Mouse (Mus musculus) liver, embryonic 15.5 days (tissue): ENCODE data around the gene Tmem184b. TPM values are rescaled to one million over a fixed set of nuclear protein-coding genes. Genes with fewer than 3 reads are reported as not detected.

Source experiments
- ATAC-seq: fragments of 200-750 bp; cut with Nextera tagmentation; 2 replicates; pipeline ENCODE4 v1.8.0; 2017; ENCODE audit warnings: moderate number of reproducible peaks, mild to moderate bottlenecking, moderate library complexity; ENCODE audit not compliant: insufficient read depth
- H3K27ac ChIP-seq: fragments of 300-500 bp; sonication (generic); replicated peaks from 2 replicates; pipeline ENCODE4 v1.5.1; 2015; ENCODE audit warnings: mild to moderate bottlenecking, inconsistent platforms
- H3K27me3 ChIP-seq: fragments of 300-500 bp; sonication (generic); 2 replicates; pipeline ENCODE4 v1.6.1; 2015; ENCODE audit warnings: mild to moderate bottlenecking, inconsistent platforms
- H3K36me3 ChIP-seq: fragments of 300-500 bp; sonication (generic); replicated peaks from 2 replicates; pipeline ENCODE4 v1.6.1; 2015; ENCODE audit warnings: moderate library complexity, mild to moderate bottlenecking, inconsistent platforms
- H3K4me1 ChIP-seq: fragments of 300-500 bp; sonication (generic); replicated peaks from 2 replicates; pipeline ENCODE4 v1.6.1; 2015; ENCODE audit warnings: inconsistent platforms
- H3K4me2 ChIP-seq: fragments of 300-500 bp; sonication (generic); 2 replicates; pipeline ENCODE4 v1.6.1; 2015; ENCODE audit warnings: moderate library complexity, mild to moderate bottlenecking, inconsistent platforms
- H3K4me3 ChIP-seq: fragments of 300-500 bp; sonication (generic); replicated peaks from 2 replicates; pipeline ENCODE4 v1.5.1; 2015; ENCODE audit warnings: mild to moderate bottlenecking, inconsistent platforms
- H3K9ac ChIP-seq: fragments of 300-500 bp; sonication (generic); 2 replicates; pipeline ENCODE4 v1.6.1; 2015; ENCODE audit warnings: moderate library complexity, mild to moderate bottlenecking, inconsistent platforms
- H3K9me3 ChIP-seq: fragments of 300-500 bp; sonication (generic); replicated peaks from 2 replicates; pipeline ENCODE4 v1.6.1; 2016; ENCODE audit warnings: inconsistent platforms
- WGBS: fragments of 180-500 bp; shearing (Covaris S2); methylation state at CpG from one replicate; pipeline ENCODE4 v1.1.7; 2015; ENCODE audit warnings: mixed read lengths; ENCODE audit not compliant: insufficient replicate concordance; 5-methylcytosine and 5-hydroxymethylcytosine counted together
- polyA plus RNA-seq: library from polyadenylated mRNA; unstranded; fragments of >200 nt; fragmentation: Nextera tagmentation; extraction: Ambion mirVana; gene quantifications from 2 replicates; pipeline ENCODE4 v1.2.1, GENCODE M21; 2015

Gene Tmem184b
- polyA plus RNA-seq, 1 experiment from 2014 or later = 11.7 TPM

DNA sequence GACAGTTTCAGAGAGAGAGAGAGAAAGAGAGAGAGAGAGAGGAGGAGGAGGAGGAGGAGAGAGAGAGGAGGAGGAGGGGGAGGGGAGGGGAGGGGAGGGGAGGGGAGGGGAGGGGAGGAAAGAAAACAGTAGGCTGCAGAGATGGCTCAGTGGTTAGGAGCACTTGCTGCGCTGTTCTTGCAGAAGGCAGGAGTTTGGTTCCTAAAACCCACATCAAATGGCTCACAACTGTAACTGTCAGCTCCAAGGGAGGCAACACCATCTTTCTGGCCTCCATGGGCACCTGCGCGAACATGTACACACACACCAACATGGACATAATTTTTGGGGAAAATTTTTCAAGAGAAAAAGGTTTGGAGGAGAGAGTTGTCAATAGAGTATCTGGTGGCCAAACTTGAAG lies 9.8 kb upstream of the Tmem184b start:
- no peak for ATAC-seq
- no peak overlapping the region for H3K4me2 ChIP-seq
- H3K4me3 ChIP-seq = no peak overlapping the region
- no peaks in the 10 kb centered on the region for H3K36me3 ChIP-seq
- no peak overlapping the region for H3K27ac ChIP-seq
- H3K4me1 ChIP-seq = peaks cover 34% of the 10 kb centered on the region
- 80% methylated on average over 3 of the region's 3 CpGs for WGBS
- no peaks in the 10 kb centered on the region for H3K27me3 ChIP-seq
- no peak overlapping the region for H3K9ac ChIP-seq
- no peaks in the 10 kb centered on the region for H3K9me3 ChIP-seq

DNA sequence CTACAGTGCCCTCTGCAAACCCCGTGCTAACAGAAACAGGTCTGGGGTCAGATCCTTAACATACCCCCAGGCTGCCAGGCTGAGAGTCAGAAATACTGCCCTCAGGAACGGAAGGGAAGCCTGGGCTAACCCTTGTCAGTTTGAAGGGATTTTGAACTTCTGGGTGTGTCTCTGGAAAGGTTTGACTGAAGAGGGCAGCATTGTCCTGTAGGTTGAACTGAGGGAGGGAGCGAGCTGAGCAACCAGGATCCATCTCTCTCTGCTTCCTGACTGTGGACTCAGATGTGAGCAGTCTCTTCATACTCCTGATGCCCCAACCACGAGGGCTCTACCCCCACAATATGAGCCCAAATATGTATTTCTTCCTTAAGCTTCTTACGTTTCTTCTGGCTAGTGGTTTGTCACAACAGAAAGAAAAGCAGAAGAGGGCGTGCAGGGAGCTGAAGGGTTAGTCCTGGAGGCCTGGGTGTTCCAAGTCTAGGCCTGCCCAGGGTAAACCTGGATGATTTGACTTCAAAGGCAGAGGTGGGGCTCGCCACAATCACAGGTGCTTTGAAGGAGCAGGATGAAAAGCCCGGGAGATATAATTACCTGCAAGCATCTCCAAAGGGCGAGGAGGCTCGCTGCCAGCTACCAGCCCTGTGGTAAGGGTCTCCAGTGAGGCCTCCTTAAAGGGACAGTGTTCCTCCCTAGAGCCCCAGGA lies 8.1 kb upstream of the Tmem184b start:
- Histone ChIP-seq H3K9ac (no peak overlapping the region), H3K27ac (no peak overlapping the region), H3K36me3 (no peaks in the 10 kb centered on the region), H3K4me2 (no peak overlapping the region), H3K9me3 (no peaks in the 10 kb centered on the region), H3K4me1 (peaks cover 27% of the 10 kb centered on the region), H3K27me3 (no peaks in the 10 kb centered on the region), H3K4me3 (no peak overlapping the region)
- 50% methylated on average over 10 of the region's 10 CpGs for WGBS
- ATAC-seq = no peak

DNA sequence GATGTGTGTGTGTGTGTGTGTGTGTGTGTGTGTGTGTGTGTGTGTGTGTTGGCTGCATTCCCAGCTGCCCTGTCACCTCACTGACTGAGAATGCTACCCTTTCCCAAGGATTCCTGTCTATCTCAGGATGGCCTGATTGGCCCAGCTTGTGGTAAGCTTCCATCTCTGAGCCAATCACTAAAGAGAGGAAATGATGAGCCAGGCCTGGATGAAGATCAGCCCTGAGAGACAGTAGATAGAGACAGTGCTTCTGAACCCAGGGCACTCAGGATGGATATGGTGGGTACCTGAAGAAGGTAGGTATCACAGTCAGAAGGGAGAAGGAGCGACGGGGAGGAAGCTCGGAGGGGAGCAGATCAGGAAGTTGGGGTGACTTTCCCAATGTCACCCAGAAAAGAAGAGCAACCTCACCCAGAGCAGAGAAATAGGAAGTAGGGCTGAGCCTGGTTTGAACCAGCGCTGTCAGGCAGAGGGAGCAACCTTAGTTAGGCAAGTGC lies 5.8 kb upstream of the Tmem184b start:
- H3K27ac ChIP-seq = peak overlapping the region; percentile 51; the same call in 1 of the 2 replicates
- no peak for ATAC-seq
- H3K4me1 ChIP-seq = peaks cover 19% of the 10 kb centered on the region
- peaks cover 6% of the 10 kb centered on the region for H3K27me3 ChIP-seq
- no peak overlapping the region for H3K4me3 ChIP-seq
- no peaks in the 10 kb centered on the region for H3K9me3 ChIP-seq
- 36% methylated on average over 4 of the region's 4 CpGs for WGBS
- no peak overlapping the region for H3K9ac ChIP-seq
- H3K36me3 ChIP-seq = no peaks in the 10 kb centered on the region
- no peak overlapping the region for H3K4me2 ChIP-seq

DNA sequence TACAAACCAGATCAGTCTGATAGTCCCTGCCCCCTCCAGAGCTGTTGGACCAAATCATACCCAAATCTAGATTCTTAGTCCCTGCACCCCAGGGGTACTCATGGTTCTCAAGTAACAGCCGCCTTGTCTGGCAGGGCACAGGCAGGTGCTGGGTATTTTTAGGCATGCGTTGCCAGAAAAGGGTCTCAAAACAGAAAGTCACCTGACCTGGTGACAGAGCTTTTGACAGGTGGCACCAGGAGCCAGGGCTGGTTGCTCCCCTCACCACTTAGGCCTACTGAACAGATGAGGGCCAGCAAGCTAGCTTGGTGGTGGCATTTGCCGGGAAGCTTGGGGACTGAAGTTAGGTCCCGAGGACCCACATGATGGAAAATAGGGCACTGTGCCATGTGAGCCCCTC lies 3.2 kb upstream of the Tmem184b start:
- H3K9ac ChIP-seq = no peak overlapping the region
- peaks cover 28% of the 10 kb centered on the region for H3K4me1 ChIP-seq
- H3K27me3 ChIP-seq = peaks cover 8% of the 10 kb centered on the region
- no peaks in the 10 kb centered on the region for H3K36me3 ChIP-seq
- H3K4me2 ChIP-seq = no peak overlapping the region
- H3K27ac ChIP-seq = no peak overlapping the region
- ATAC-seq = no peak
- 70% methylated on average over 4 of the region's 4 CpGs for WGBS
- no peak overlapping the region for H3K4me3 ChIP-seq
- no peaks in the 10 kb centered on the region for H3K9me3 ChIP-seq

DNA sequence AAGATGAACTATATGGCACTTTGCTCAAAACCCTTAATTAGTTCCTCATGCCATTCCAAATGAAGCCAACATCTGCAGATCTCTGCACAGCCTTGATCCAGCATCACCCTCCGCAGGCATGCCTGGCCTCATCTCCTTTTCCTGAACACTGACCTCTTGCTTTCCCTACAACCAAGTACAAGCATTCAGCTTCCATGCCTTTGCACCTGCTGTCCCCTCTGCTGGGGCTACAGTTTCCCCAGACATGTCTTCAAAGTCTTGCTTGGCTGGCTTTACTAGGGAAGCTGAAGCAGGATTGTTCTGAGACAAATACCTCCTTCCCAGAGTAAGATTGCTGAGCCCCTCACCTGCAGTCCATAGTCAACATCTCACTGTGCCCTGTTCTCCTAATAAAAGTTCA lies 908 bp upstream of the Tmem184b start:
- ATAC-seq = no peak
- WGBS = 50% methylated on average over 1 of the region's 1 CpGs
- Histone ChIP-seq H3K9me3 (no peaks in the 10 kb centered on the region), H3K27me3 (peaks cover 8% of the 10 kb centered on the region), H3K4me3 (no peak overlapping the region), H3K27ac (no peak overlapping the region), H3K9ac (no peak overlapping the region), H3K36me3 (no peaks in the 10 kb centered on the region), H3K4me2 (no peak overlapping the region), H3K4me1 (peaks cover 41% of the 10 kb centered on the region)

DNA sequence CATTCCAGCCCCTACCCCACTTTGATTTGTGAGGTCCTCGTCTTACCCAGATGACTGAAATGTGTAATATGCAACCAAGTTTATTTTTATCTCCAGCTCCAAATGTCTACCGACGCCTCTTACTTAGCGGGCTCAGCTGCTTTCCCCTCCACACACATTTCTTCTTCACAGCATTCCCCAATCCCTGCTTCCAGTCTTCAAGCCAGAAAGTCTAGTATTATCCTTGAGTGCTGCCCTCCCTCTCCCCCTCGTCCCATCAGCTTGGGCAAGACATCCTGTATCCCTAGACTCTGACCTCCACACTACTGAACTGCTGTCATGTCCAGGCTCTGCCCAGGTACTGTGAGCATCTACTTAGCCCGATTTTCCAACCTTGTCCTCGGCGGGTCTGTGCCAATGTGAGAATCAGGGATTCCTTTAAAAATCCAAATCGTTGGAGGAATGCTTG lies 418 bp upstream of the Tmem184b start:
- no peaks in the 10 kb centered on the region for H3K36me3 ChIP-seq
- peaks cover 8% of the 10 kb centered on the region for H3K27me3 ChIP-seq
- peaks cover 38% of the 10 kb centered on the region for H3K4me1 ChIP-seq
- no peak for ATAC-seq
- H3K4me2 ChIP-seq = peak overlapping the region; percentile 97
- H3K27ac ChIP-seq = no peak overlapping the region
- peak overlapping the region; percentile 66 for H3K9ac ChIP-seq
- H3K4me3 ChIP-seq = peak overlapping the region; percentile 75
- H3K9me3 ChIP-seq = no peaks in the 10 kb centered on the region
- WGBS = 12% methylated on average over 9 of the region's 9 CpGs

DNA sequence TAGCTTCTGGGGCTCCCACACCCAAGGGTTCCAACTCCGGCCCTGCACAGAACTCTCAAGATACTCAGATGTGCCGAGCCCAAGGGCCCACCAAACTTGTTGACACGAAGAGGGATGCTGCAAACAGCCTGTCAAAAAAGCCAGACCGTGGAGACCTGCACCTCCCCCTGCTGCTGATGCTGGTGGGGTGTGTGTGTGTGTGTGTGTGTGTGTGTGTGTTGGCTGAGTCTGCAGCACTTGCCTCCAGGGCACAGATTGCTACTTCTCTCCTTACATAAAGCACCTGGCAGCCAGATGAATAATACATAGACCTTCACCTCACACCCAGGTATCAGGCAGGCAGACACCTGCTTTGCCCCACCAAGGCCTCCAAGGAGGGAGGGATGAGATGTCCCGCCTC lies 1.2 kb downstream of the Tmem184b start:
- Histone ChIP-seq H3K4me2 (peak overlapping the region; percentile 97), H3K36me3 (no peaks in the 10 kb centered on the region), H3K4me3 (peak overlapping the region; percentile 75), H3K4me1 (peaks cover 33% of the 10 kb centered on the region), H3K27me3 (peaks cover 8% of the 10 kb centered on the region), H3K9ac (no peak overlapping the region), H3K9me3 (no peaks in the 10 kb centered on the region), H3K27ac (no peak overlapping the region)
- ATAC-seq = no peak
- WGBS = 21% methylated on average over 5 of the region's 5 CpGs

DNA sequence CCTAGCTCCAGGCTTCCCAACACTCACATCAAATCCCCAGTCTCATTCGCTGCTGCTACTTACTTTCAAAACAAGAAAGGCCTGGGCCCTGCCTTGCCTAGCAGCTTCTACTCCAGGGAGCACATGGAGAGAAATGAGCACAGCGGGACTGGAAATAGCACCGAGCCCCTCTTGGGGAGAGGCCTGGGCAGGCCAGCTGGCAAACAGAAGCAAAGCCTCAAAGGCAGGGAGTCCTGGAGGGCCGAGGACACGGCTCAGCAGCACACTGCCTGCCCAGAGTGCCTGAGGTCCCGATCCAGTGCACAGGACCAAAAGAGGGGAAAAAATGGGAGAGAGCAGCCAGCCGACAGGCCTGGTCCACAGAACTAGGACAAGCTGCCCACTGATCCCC lies 2.4 kb downstream of the Tmem184b start:
- no peaks in the 10 kb centered on the region for H3K36me3 ChIP-seq
- H3K9me3 ChIP-seq = no peaks in the 10 kb centered on the region
- H3K4me3 ChIP-seq = no peak overlapping the region
- no peak for ATAC-seq
- H3K4me1 ChIP-seq = peaks cover 41% of the 10 kb centered on the region
- WGBS = 59% methylated on average over 7 of the region's 7 CpGs
- H3K4me2 ChIP-seq = no peak overlapping the region
- no peak overlapping the region for H3K9ac ChIP-seq
- H3K27ac ChIP-seq = no peak overlapping the region
- H3K27me3 ChIP-seq = peaks cover 8% of the 10 kb centered on the region

DNA sequence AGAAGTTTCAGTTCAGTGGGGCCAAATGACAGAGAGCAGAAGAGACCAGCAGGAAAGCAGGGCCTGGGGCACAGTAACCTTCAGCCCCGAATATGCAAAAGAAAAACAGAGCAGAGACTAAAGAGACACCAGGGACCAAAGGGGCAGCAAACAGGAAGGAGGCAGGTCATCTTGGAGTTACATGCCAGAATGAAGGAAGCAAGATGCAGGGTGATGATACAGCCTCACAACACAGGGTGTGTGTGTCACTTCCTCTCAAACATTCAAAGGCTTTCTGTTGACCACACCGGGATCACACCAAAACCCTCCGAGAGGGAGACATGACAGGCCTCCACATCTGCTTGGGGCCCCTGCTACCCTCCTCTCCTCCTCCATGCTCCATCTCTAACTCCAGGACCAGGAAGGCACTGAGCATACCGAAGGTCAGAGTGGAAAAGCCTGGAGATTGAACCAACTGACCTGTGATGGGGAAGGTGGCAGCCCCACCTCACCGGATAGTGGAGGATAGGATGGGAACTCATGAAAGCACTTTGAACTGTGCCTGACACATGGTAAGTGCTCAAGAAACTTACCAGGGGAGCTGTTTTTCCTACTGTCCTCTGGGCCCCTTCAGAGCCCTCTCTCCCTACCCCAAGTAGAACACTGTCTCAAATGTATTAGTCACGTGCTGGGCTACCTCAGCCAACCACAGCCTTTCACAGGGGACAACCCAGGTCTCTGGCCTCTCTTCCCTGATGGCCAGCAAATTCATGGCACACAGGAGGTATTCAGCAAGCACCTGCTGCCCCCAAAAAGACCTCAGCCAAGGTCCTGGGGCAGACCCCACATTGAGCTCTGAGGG lies 3.0 kb downstream of the Tmem184b start:
- no peak overlapping the region for H3K27ac ChIP-seq
- H3K4me1 ChIP-seq = peaks cover 41% of the 10 kb centered on the region
- H3K27me3 ChIP-seq = peaks cover 8% of the 10 kb centered on the region
- no peaks in the 10 kb centered on the region for H3K9me3 ChIP-seq
- no peak overlapping the region for H3K9ac ChIP-seq
- no peaks in the 10 kb centered on the region for H3K36me3 ChIP-seq
- H3K4me3 ChIP-seq = no peak overlapping the region
- WGBS = 25% methylated on average over 6 of the region's 6 CpGs
- ATAC-seq = no peak
- no peak overlapping the region for H3K4me2 ChIP-seq

DNA sequence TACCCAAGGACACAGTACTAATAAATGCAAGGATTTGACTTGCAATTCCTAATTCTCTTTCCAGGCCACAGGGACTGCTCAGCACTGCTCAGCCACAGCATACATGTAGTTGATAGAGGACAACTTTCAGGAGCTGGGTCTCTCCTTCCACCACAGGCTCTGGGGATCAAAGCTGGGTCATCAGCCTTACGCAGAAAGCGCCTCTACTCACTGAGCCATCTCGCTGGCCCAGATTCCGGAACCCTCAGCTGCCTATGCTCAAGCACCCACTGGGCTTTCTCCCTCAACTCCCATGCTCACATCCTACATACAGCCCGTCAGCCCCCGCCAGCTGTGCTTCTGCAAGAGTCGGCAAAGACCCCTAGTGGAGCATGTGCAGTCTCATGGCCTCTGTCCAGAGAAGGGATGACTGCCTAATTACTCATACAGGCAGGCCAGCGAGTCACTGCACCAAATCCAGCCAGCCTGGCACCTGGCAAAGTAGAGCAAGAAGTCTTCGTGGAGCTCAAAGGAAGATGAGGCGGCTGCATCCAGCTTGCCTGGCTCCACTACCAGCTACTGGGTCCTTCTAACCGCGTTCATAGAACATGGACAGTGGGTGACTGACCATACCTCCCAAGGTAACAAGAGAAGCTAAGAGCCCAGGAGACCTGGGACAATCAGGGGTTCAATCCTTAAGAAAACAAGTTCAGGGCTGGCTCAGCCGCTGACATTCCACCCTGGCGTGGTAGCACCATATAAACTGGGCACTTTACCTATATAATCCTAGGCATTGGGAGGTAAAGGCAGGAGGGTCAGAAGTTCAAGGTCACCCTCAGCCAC lies 3.9 kb downstream of the Tmem184b start:
- Histone ChIP-seq H3K9ac (no peak overlapping the region), H3K36me3 (no peaks in the 10 kb centered on the region), H3K9me3 (no peaks in the 10 kb centered on the region), H3K4me2 (no peak overlapping the region), H3K27ac (no peak overlapping the region), H3K4me3 (no peak overlapping the region), H3K4me1 (peaks cover 42% of the 10 kb centered on the region), H3K27me3 (peaks cover 5% of the 10 kb centered on the region)
- no peak for ATAC-seq
- WGBS = 79% methylated on average over 14 of the region's 14 CpGs

DNA sequence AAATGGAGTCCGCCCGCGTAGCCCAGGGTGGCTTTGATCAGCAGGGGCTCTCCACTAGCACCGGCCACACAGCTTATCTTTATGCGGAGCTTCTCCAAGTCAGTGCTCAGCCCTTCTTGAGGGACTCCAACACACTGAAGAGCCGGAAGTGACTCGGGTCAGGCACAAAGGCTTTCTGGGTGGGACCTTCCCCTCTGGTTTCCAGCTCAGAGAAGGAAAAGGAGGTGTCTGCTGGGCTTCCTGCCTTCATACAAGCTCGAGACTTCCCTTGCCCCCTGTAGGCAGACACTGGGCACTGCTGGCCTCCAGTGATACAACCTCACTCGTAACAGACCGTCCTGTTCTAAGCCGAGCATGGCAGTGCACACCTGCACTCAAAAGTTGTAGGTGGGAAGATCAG lies 6.6 kb downstream of the Tmem184b start:
- H3K9ac ChIP-seq = no peak overlapping the region
- H3K9me3 ChIP-seq = no peaks in the 10 kb centered on the region
- peak; percentile 20; the same call in 1 of the 2 replicates for ATAC-seq
- H3K4me1 ChIP-seq = peaks cover 49% of the 10 kb centered on the region
- H3K36me3 ChIP-seq = no peaks in the 10 kb centered on the region
- H3K27ac ChIP-seq = no peak overlapping the region
- no peaks in the 10 kb centered on the region for H3K27me3 ChIP-seq
- 23% methylated on average over 11 of the region's 11 CpGs for WGBS
- 0 out of 2 replicates have a peak overlapping the region, but pooled peaks have one; percentile 5 for H3K4me2 ChIP-seq
- H3K4me3 ChIP-seq = no peak overlapping the region
